Mouse (Mus musculus): Measurements from ENCODE around the gene Tgm7. TPM values are rescaled to one million over a fixed set of nuclear protein-coding genes. Genes with fewer than 3 reads are reported as not detected.
"Not testable (repeated sequence)": the region's sequence is repeated elsewhere in the genome, so short reads cannot be mapped to it uniquely, and the experiment has no call there.

Tgm7 gene
- not detected for total RNA-seq (2021)

- DNase-seq, result no peak
- intact Hi-C loops (cut with DNase I), result loop anchor here (10.0 kb wide), 1 partner anchor 635 kb away; no protein-coding TSS in a partner anchor
These were observed at the start of gene Tgm7 for GRCm38 (mm10) chr2:121109695-121110094. Gene Tgm7, minus strand, starts transcription at chr2:121109795.

GRCm38 (mm10) chr2:121153100-121153499 is 43.5 kb upstream of the Tgm7 start:
- intact Hi-C loops (cut with DNase I), result no loop called here

GRCm38 (mm10) chr2:121149679-121150078 is 40.1 kb upstream of the Tgm7 start:
- intact Hi-C loops (cut with DNase I), result no loop called here
- DNase-seq, result no peak

More at GRCm38 (mm10) chr2:121153100-121153499, 43.5 kb upstream of the Tgm7 start:
- no peak for DNase-seq

GRCm38 (mm10) chr2:121142415-121142814 is 32.8 kb upstream of the Tgm7 start:
- intact Hi-C loops (cut with DNase I), result no loop called here

GRCm38 (mm10) chr2:121141216-121142035 is 31.8 kb upstream of the Tgm7 start:
- intact Hi-C loops (cut with DNase I), result loop anchor here (2.0 kb wide), 1 partner anchor 29 kb away; the partner anchor contains the start of genes Tubgcp4 and Zscan29
- no peak for DNase-seq

More at GRCm38 (mm10) chr2:121142415-121142814, 32.8 kb upstream of the Tgm7 start:
- no peak for DNase-seq

- intact Hi-C loops (cut with DNase I), result loop anchor here (2.0 kb wide), 1 partner anchor 31 kb away; the partner anchor contains the start of genes Tubgcp4 and Zscan29
- DNase-seq, result peak; percentile 90 to 98
These were observed 30.7 kb upstream of the Tgm7 start, which contains the start of the genes Adal and Lcmt2 for GRCm38 (mm10) chr2:121140018-121140882. Gene Adal, plus strand, starts transcription at chr2:121140428. Gene Lcmt2, minus strand, starts transcription at chr2:121140653.

- peak; percentile 33 to 57 for DNase-seq
- intact Hi-C loops (cut with DNase I), result loop anchor here (2.0 kb wide), 1 partner anchor 31 kb away; the partner anchor contains the start of genes Tubgcp4 and Zscan29
These were observed 29.8 kb upstream of the Tgm7 start for GRCm38 (mm10) chr2:121139266-121140017.

GRCm38 (mm10) chr2:121137371-121137770 is 27.8 kb upstream of the Tgm7 start:
- no peak for DNase-seq
- intact Hi-C loops (cut with DNase I), result no loop called here

GRCm38 (mm10) chr2:121132822-121133221 is 23.2 kb upstream of the Tgm7 start:
- DNase-seq, result no peak
- intact Hi-C loops (cut with DNase I), result no loop called here

- intact Hi-C loops (cut with DNase I), result no loop called here
- no peak for DNase-seq
These were observed 19.4 kb upstream of the Tgm7 start for GRCm38 (mm10) chr2:121128865-121129620.

- DNase-seq, result no peak
- intact Hi-C loops (cut with DNase I), result no loop called here
These were observed 17.9 kb upstream of the Tgm7 start for GRCm38 (mm10) chr2:121127536-121127935.

- not testable (repeated sequence) for DNase-seq
These were observed 16.7 kb upstream of the Tgm7 start for GRCm38 (mm10) chr2:121126302-121126701.

GRCm38 (mm10) chr2:121119260-121119659 is 9.7 kb upstream of the Tgm7 start:
- DNase-seq, result no peak
- intact Hi-C loops (cut with DNase I), result no loop called here

More at GRCm38 (mm10) chr2:121126302-121126701, 16.7 kb upstream of the Tgm7 start:
- intact Hi-C loops (cut with DNase I), result not testable (repeated sequence)

- no peak for DNase-seq
- intact Hi-C loops (cut with DNase I), result no loop called here
These were observed 5.8 kb upstream of the Tgm7 start for GRCm38 (mm10) chr2:121115418-121115817.

GRCm38 (mm10) chr2:121105940-121106339 is 3.7 kb downstream of the Tgm7 start:
- no peak for DNase-seq
- intact Hi-C loops (cut with DNase I), result loop anchor here (10.0 kb wide), 1 partner anchor 631 kb away; no protein-coding TSS in a partner anchor

GRCm38 (mm10) chr2:121102051-121102450 is 7.5 kb downstream of the Tgm7 start:
- intact Hi-C loops (cut with DNase I), result loop anchor here (1.0 to 10.0 kb wide), 3 partner anchors 61 to 627 kb away; partner anchors contain the start of gene Tmem62
- DNase-seq, result peak; percentile 37 to 51

GRCm38 (mm10) chr2:121089751-121090150 is 19.8 kb downstream of the Tgm7 start:
- no peak for DNase-seq

GRCm38 (mm10) chr2:121088507-121088906 is 21.1 kb downstream of the Tgm7 start:
- intact Hi-C loops (cut with DNase I), result no loop called here
- DNase-seq, result no peak

More at GRCm38 (mm10) chr2:121089751-121090150, 19.8 kb downstream of the Tgm7 start:
- intact Hi-C loops (cut with DNase I), result no loop called here
